Mouse (Mus musculus) forebrain, embryonic 10.5 days (tissue): ENCODE results near the gene Dnajc12. TPM values are rescaled to one million over a fixed set of nuclear protein-coding genes. Genes with fewer than 3 reads are reported as not detected.

Experiments used
- DNase-seq: peaks from one replicate; pipeline ENCODE4 v3.0.0-alpha.2; 2017; ENCODE audit warnings: low spot score; ENCODE audit errors: extremely low spot score
- H3K27ac ChIP-seq: fragments of 300-500 bp; sonication (generic); 2 replicates; pipeline ENCODE4 v1.5.1; 2016; ENCODE audit warnings: mild to moderate bottlenecking
- H3K27me3 ChIP-seq: fragments of 300-500 bp; sonication (generic); 2 replicates; pipeline ENCODE4 v1.6.1; 2016; ENCODE audit warnings: mild to moderate bottlenecking; ENCODE audit not compliant: poor library complexity, severe bottlenecking
- H3K36me3 ChIP-seq: fragments of 300-500 bp; sonication (generic); replicated peaks from 2 replicates; pipeline ENCODE4 v1.6.1; 2016; ENCODE audit warnings: mild to moderate bottlenecking, moderate library complexity
- H3K4me1 ChIP-seq: fragments of 300-500 bp; sonication (generic); 2 replicates; pipeline ENCODE4 v1.6.1; 2016
- H3K4me3 ChIP-seq: fragments of 300-500 bp; sonication (generic); 2 replicates; pipeline ENCODE4 v1.5.1; 2016; ENCODE audit warnings: mild to moderate bottlenecking, moderate library complexity
- H3K9me3 ChIP-seq: fragments of 300-500 bp; sonication (generic); 2 replicates; pipeline ENCODE4 v1.6.1; 2016; ENCODE audit warnings: mild to moderate bottlenecking, moderate library complexity
- WGBS: fragments of 180-500 bp; shearing (Covaris S2); methylation state at CpG from one replicate; pipeline ENCODE4 v1.1.7; 2016; 5-methylcytosine and 5-hydroxymethylcytosine counted together
- polyA plus RNA-seq: library from polyadenylated mRNA; unstranded; fragments of >200 nt; fragmentation: Nextera tagmentation; extraction: Ambion mirVana; gene quantifications from 2 replicates; pipeline ENCODE4 v1.2.1, GENCODE M21; 2016

The Dnajc12 gene
- polyA plus RNA-seq, 1 experiment from 2014 or later: 9.6 TPM

GRCm38 (mm10) chr10:63455110-63455878 is 73.1 kb downstream of the Dnajc12 start:
- no peak for DNase-seq
- H3K36me3 ChIP-seq: no peaks in the 10 kb centered on the region
- no peaks in the 10 kb centered on the region for H3K9me3 ChIP-seq
- peaks cover 14% of the 10 kb centered on the region for H3K4me1 ChIP-seq
- no peaks in the 10 kb centered on the region for H3K27me3 ChIP-seq
- H3K27ac ChIP-seq: no peak overlapping the region
- no peak overlapping the region for H3K4me3 ChIP-seq
- 63% methylated on average over 8 of the region's 8 CpGs for WGBS

- 91% methylated on average over 17 of the region's 17 CpGs for WGBS
- Histone ChIP-seq H3K36me3 (no peaks in the 10 kb centered on the region), H3K27me3 (no peaks in the 10 kb centered on the region), H3K27ac (no peak overlapping the region), H3K9me3 (no peaks in the 10 kb centered on the region), H3K4me3 (no peak overlapping the region), H3K4me1 (peaks cover 14% of the 10 kb centered on the region)
- DNase-seq: no peak
Measured at GRCm38 (mm10) chr10:63457292-63458128, 75.3 kb downstream of the Dnajc12 start.

Other genes with a start within 250 kb of the Dnajc12 start
- 0.05 and 0.11 TPM in 2 replicates for gene Mypn, start 178.5 kb upstream of the Dnajc12 start, polyA plus RNA-seq
- gene Herc4, start 138.6 kb upstream of the Dnajc12 start, polyA plus RNA-seq: 50.0 and 54.0 TPM in 2 replicates
- 5.4 and 6.8 TPM in 2 replicates for gene Sirt1, start 739 bp upstream of the Dnajc12 start, polyA plus RNA-seq
- gene Gm7075, start 39.3 kb downstream of the Dnajc12 start, polyA plus RNA-seq: not detected in 2 replicates
- 0.05 and 0.16 TPM in 2 replicates for gene Ctnna3, start 47.7 kb downstream of the Dnajc12 start, polyA plus RNA-seq